Mouse (Mus musculus) erythroblast, embryonic 14.5 days (primary cell): Measurements from ENCODE around the gene Gpatch3. TPM values are rescaled to one million over a fixed set of nuclear protein-coding genes. Genes with fewer than 3 reads are reported as not detected.

Experiments used
- H3K27me3 ChIP-seq: 2 replicates; pipeline ENCODE4 v1.6.1; 2012; ENCODE audit warnings: inconsistent platforms; ENCODE audit not compliant: control insufficient read depth
- H3K36me3 ChIP-seq: 2 replicates; pipeline ENCODE4 v1.6.1; 2012; ENCODE audit warnings: mild to moderate bottlenecking, inconsistent platforms; ENCODE audit not compliant: control insufficient read depth
- H3K4me1 ChIP-seq: 2 replicates; pipeline ENCODE4 v1.6.1; 2012; ENCODE audit warnings: inconsistent platforms; ENCODE audit not compliant: control insufficient read depth
- H3K4me3 ChIP-seq: replicated peaks from 2 replicates; pipeline ENCODE3; 2012; ENCODE audit warnings: moderate library complexity, mild to moderate bottlenecking, inconsistent platforms
- H3K9me3 ChIP-seq: 2 replicates; pipeline ENCODE4 v1.6.1; 2012; ENCODE audit warnings: low read length, inconsistent platforms, mixed read lengths; ENCODE audit not compliant: control insufficient read depth
- GATA1 ChIP-seq: IDR thresholded peaks from 2 replicates; pipeline ENCODE4 v1.6.1; 2012; ENCODE audit warnings: low read length, inconsistent platforms, mixed read lengths
- TAL1 ChIP-seq: IDR thresholded peaks from 3 replicates; pipeline ENCODE4 v1.6.1; 2012; ENCODE audit warnings: low read length, inconsistent platforms, mixed read lengths
- polyA plus RNA-seq: library from polyadenylated mRNA; stranded (reverse); fragments of >175 nt; gene quantifications from 2 replicates; pipeline ENCODE4 v1.2.3, GENCODE M21; 2012

The Gpatch3 gene
- polyA plus RNA-seq, 1 experiment, result 1.2 TPM

DNA sequence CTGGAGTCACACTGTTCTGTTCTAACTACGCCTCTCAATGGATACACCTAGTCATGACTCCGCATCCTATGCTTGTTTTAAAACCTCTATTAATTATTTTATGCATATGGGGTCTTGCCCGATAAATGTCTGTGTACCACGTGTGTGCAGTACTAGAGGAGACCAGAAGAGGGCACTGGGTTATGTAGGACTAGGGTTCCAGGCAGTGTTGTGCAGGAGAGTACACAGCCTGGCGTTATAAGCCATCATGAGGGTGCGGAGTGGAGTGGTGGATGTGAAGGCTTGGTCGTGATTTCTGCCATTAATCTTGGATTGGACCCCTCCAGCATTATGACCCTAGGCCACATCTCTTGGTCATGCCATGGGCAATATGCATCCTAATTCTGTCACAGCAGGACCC, 37.9 kb downstream of the Gpatch3 start:
- Histone ChIP-seq H3K4me1 (peaks cover 7% of the 10 kb centered on the region), H3K27me3 (no peaks in the 10 kb centered on the region), H3K4me3 (no peak overlapping the region), H3K9me3 (peaks cover 9% of the 10 kb centered on the region), H3K36me3 (peaks cover 6% of the 10 kb centered on the region)
- no peak for TF ChIP-seq TAL1
- TF ChIP-seq GATA1, result no peak

DNA sequence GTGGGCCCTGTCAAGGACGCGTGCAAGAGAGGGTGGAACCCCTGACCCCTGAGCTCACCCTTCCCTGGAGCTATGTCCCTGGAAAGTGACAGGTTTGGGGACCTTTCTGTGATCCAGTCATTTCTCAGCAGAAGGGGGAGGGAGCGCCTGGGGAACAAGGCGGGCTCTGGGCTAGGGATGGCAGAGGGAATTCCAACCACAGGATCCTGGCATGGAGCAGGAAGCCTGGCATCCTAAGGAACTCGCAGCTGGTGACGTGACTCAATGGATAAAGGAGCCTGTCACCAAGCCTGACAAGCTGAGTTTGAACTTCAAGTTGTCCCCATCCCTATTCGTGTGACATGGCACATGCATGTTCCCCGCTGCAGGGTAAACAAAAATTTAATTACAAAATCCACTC, 38.5 kb downstream of the Gpatch3 start:
- Histone ChIP-seq H3K36me3 (peaks cover 6% of the 10 kb centered on the region), H3K4me1 (peaks cover 7% of the 10 kb centered on the region), H3K27me3 (no peaks in the 10 kb centered on the region), H3K9me3 (peaks cover 9% of the 10 kb centered on the region), H3K4me3 (no peak overlapping the region)
- TF ChIP-seq GATA1 (no peak), TAL1 (no peak)

DNA sequence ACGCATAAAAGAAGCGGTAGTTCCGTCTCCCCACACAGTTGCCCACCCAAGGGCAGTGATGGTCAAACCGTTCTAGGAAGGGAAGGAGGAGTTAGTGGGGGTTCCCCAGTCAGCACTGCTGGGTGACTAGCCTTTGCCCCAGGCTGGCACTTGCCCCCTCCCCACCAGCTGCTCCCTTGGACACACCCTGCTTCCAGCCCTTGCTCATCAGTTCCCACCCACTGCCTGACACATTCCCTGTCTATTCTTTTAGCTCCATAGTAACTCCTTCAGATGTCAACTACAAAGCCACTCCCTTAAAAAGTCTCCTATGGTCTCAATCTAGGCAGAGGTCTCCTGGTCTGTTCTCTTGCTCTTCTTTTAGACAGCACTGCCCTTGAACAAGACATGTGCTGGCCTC, 39.3 kb downstream of the Gpatch3 start:
- H3K36me3 ChIP-seq, result peaks cover 6% of the 10 kb centered on the region
- H3K9me3 ChIP-seq, result peaks cover 9% of the 10 kb centered on the region
- H3K4me3 ChIP-seq, result no peak overlapping the region
- no peaks in the 10 kb centered on the region for H3K27me3 ChIP-seq
- no peak for TF ChIP-seq GATA1
- TF ChIP-seq TAL1, result no peak
- peaks cover 7% of the 10 kb centered on the region for H3K4me1 ChIP-seq

DNA sequence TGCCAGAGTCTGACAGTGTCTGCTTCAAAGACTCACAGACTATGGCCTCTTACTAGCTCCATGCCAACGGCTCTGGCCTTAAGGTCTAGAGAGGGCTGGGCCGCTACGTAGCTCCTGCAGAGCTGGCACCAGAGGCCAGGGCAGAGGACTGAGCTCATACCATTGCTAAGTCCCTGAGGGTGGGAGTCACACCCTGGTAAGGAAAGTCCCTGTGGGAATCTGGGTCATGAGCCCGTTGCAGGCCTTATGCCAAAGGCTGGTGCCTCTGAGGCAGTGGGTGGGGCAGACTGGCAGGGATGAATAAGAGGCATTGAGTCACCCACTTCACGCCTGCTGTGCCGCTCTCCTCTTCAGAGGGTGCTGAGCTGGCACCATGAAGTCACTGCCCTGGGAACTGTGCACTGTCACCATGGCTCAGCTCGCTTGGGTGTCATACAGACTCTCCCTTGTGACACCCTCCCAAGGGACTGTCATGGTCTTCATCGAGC, 39.8 kb downstream of the Gpatch3 start:
- Histone ChIP-seq H3K4me3 (no peak overlapping the region), H3K27me3 (no peaks in the 10 kb centered on the region), H3K36me3 (peaks cover 6% of the 10 kb centered on the region), H3K9me3 (peaks cover 9% of the 10 kb centered on the region), H3K4me1 (peaks cover 7% of the 10 kb centered on the region)
- TF ChIP-seq GATA1 (no peak), TAL1 (no peak)

DNA sequence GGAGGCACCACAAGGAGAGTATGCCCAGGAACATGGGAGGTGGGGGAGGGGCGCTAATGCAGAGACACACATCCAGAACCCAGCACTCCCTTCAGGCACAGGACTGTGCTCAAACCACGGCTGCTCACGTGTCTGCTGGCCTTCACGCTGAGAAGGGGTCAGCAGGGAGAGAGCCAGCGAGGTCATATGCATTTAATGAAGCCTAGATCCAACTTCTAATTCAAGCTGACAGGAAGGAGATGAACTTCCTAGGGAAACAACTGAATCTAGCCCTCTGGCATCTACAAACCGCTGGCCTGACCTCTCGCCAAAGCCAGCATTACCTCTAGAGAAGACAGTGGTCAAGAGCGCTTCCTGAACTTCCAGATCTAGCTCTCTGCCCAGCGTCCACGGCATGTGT, 40.9 kb downstream of the Gpatch3 start:
- no peaks in the 10 kb centered on the region for H3K27me3 ChIP-seq
- H3K4me1 ChIP-seq, result peaks cover 8% of the 10 kb centered on the region
- H3K4me3 ChIP-seq, result no peak overlapping the region
- TF ChIP-seq TAL1, result no peak
- TF ChIP-seq GATA1, result no peak
- peaks cover 9% of the 10 kb centered on the region for H3K9me3 ChIP-seq
- peaks cover 6% of the 10 kb centered on the region for H3K36me3 ChIP-seq

DNA sequence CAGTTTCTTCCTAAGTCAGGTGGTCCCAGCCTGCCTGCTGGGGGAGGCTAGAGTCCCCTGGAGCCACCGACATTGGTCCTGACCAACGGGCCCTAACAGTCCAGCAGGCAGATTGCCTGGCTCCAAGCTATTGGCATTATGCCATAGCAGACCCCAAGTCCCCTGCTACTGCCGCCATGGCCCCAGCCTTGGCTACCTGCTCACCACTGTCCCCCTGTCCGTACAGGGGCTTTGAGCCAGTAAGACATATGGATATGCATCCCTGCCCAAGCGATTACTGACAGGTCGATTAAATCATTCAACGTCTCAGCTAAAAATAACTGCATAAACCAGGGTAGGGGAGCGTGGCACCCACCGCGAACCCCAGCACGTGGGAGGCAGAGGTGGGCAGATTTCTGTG, 43.4 kb downstream of the Gpatch3 start:
- H3K4me1 ChIP-seq, result peaks cover 4% of the 10 kb centered on the region
- H3K4me3 ChIP-seq, result no peak overlapping the region
- no peak for TF ChIP-seq GATA1
- H3K36me3 ChIP-seq, result no peaks in the 10 kb centered on the region; the same call in 1 of the 2 replicates
- H3K27me3 ChIP-seq, result no peaks in the 10 kb centered on the region
- no peaks in the 10 kb centered on the region for H3K9me3 ChIP-seq

DNA sequence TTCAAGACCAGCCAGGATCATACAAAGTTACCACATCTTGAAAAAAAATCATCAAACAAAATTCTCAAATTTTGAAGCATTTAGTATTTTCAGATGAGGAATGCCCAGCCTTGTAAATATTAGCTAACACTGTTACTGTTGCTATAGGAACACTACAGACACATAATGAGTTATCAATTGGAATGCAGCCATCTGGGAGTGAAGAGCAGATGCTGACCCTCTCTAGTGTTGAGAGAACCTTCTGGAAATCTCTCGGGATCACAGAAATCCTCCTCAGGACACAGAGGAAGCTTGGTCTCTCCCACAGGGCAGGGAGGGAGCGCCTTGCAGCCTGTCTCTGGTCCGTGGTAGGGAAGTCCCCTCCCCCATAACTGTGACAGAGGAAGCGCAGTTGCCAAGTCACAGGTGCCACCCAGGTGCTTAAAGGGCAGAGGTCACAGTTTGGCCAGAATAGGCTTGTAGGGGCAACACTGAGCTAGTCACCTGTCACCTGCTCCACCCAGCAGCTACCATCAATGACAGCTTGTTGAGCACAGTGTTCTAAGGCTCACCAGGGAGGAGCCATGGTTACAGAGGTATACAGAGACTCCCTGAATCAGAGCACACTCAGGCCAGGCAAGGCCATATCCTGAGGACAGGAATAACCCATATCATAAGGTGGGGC, 45.1 kb downstream of the Gpatch3 start:
- Histone ChIP-seq H3K27me3 (no peaks in the 10 kb centered on the region), H3K4me3 (no peak overlapping the region), H3K9me3 (no peaks in the 10 kb centered on the region), H3K36me3 (peaks cover 2% of the 10 kb centered on the region; the same call in 1 of the 2 replicates), H3K4me1 (peaks cover 4% of the 10 kb centered on the region)
- TF ChIP-seq GATA1 (no peak), TAL1 (no peak)

DNA sequence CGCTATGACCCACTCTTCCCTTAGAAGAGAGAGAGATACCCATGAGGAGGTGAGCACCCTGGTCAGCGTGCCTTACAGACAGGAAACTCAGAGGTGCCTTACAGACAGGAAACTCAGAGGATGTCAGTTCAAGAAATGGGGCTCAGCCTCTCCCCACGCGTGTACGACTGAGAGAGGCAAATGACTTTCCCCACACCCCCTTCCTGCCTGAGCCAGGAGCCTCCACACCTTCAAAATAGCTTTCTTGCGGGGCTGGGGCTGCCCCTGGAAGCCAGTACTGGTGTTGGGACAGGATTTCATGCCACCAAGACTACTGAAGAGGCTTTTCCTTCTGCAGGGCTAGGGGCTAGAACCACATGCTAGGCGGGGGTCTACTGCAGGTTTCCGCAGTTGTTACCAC, 46.1 kb downstream of the Gpatch3 start:
- H3K36me3 ChIP-seq, result peaks cover 2% of the 10 kb centered on the region; the same call in 1 of the 2 replicates
- TF ChIP-seq GATA1 (no peak), TAL1 (no peak)
- H3K9me3 ChIP-seq, result no peaks in the 10 kb centered on the region
- H3K4me3 ChIP-seq, result no peak overlapping the region
- no peaks in the 10 kb centered on the region for H3K27me3 ChIP-seq
- peaks cover 4% of the 10 kb centered on the region for H3K4me1 ChIP-seq

DNA sequence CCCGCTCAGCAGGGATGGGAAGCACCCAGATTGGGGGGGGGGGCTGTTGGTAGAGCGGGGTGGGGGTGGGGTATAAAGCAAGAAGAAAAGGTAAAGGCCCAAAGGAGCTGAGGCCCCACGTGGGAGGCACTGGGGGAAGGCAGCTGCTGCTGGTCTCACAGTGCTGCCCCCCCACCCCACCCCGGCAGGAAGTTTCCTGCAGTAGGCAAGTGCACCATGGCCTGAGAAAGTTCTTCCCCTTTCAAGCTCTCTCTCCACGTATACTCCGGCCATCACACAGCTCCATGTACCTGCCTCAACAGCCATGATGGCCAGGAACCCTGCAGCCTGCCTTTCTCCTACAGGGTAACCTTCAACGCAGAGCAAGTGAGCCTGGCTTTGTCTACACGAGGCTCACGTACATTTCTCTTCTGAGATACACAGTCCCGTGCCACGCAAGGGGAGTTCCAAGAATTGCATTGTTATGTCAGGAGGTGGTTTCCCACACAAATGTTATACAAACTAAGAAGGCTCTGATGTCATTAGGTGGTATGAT, 47.7 kb downstream of the Gpatch3 start:
- Histone ChIP-seq H3K4me3 (no peak overlapping the region), H3K9me3 (no peaks in the 10 kb centered on the region), H3K27me3 (no peaks in the 10 kb centered on the region), H3K4me1 (peaks cover 6% of the 10 kb centered on the region), H3K36me3 (peaks cover 5% of the 10 kb centered on the region; the same call in 1 of the 2 replicates)
- TF ChIP-seq TAL1, result no peak
- no peak for TF ChIP-seq GATA1
